Mouse (Mus musculus) midbrain, postnatal 0 days (tissue): ENCODE data around the gene Ptpre. TPM values are rescaled to one million over a fixed set of nuclear protein-coding genes. Genes with fewer than 3 reads are reported as not detected.
"Not testable (repeated sequence)": the region's sequence is repeated elsewhere in the genome, so short reads cannot be mapped to it uniquely, and the experiment has no call there.

Source experiments
- ATAC-seq: fragments of 200-750 bp; cut with Nextera tagmentation; 2 replicates; pipeline ENCODE4 v1.8.0; 2017; ENCODE audit warnings: moderate number of reproducible peaks, mild to moderate bottlenecking, moderate TSS enrichment, moderate library complexity; ENCODE audit not compliant: low FRiP score
- DNase-seq: peaks from one replicate; pipeline ENCODE4 v3.0.0-alpha.2; 2015; ENCODE audit warnings: low spot score
- H3K27ac ChIP-seq: fragments of 300-500 bp; sonication (generic); 2 replicates; pipeline ENCODE4 v1.5.1; 2014; ENCODE audit warnings: low read depth, mild to moderate bottlenecking, low read length, mixed read lengths
- H3K27me3 ChIP-seq: fragments of 300-500 bp; sonication (generic); 2 replicates; pipeline ENCODE4 v1.6.1; 2014; ENCODE audit warnings: low read length, control low read depth, mixed read lengths; ENCODE audit not compliant: insufficient read depth
- H3K36me3 ChIP-seq: fragments of 300-500 bp; sonication (generic); 2 replicates; pipeline ENCODE4 v1.6.1; 2014; ENCODE audit warnings: low read length, control low read depth, mixed read lengths; ENCODE audit not compliant: insufficient read depth
- H3K4me1 ChIP-seq: fragments of 300-500 bp; sonication (generic); 2 replicates; pipeline ENCODE4 v1.6.1; 2014; ENCODE audit warnings: mild to moderate bottlenecking, control low read depth, antibody characterized with exemption, low read length, mixed read lengths; ENCODE audit not compliant: insufficient read depth
- H3K4me2 ChIP-seq: fragments of 300-500 bp; sonication (generic); 2 replicates; pipeline ENCODE4 v1.6.1; 2014; ENCODE audit warnings: low read depth, mild to moderate bottlenecking, low read length, mixed read lengths; ENCODE audit not compliant: poor library complexity, severe bottlenecking
- H3K4me3 ChIP-seq: fragments of 300-500 bp; sonication (generic); 2 replicates; pipeline ENCODE4 v1.5.1; 2014; ENCODE audit warnings: low read depth, mild to moderate bottlenecking, low read length, moderate library complexity
- H3K9ac ChIP-seq: fragments of 300-500 bp; sonication (generic); replicated peaks from 2 replicates; pipeline ENCODE4 v1.6.1; 2014; ENCODE audit warnings: mild to moderate bottlenecking, low read length, moderate library complexity, mixed read lengths; ENCODE audit not compliant: poor library complexity, severe bottlenecking
- H3K9me3 ChIP-seq: fragments of 300-500 bp; sonication (generic); 2 replicates; pipeline ENCODE4 v1.6.1; 2016; ENCODE audit warnings: low read length, control low read depth
- CTCF ChIP-seq: IDR thresholded peaks from 2 replicates; pipeline ENCODE4 v1.5.1; 2016; ENCODE audit warnings: antibody characterized with exemption, mild to moderate bottlenecking
- WGBS: fragments of 180-500 bp; shearing (Covaris S2); extraction: QIAGEN DNeasy Blood & Tissue Kit; methylation state at CpG from one replicate; pipeline ENCODE4 v1.1.7; 2014; 5-methylcytosine and 5-hydroxymethylcytosine counted together
- polyA plus RNA-seq: library from polyadenylated mRNA; unstranded; fragments of >200 nt; fragmentation: Nextera tagmentation; extraction: Ambion mirVana; gene quantifications from 2 replicates; pipeline ENCODE4 v1.2.1, GENCODE M21; 2015
- total RNA-seq: library from RNA; depleted of rRNA; stranded (reverse); fragments of >200 nt; gene quantifications from 2 replicates; pipeline ENCODE4 v1.2.3, GENCODE M21; 2014

Gene Ptpre
- total and polyA plus RNA-seq, 2 experiments from 2014 or later = 9.2 to 14.6 TPM

- Histone ChIP-seq H3K27ac (no peak overlapping the region), H3K36me3 (no peaks in the 10 kb centered on the region; the same call in 1 of the 2 replicates), H3K27me3 (no peaks in the 10 kb centered on the region), H3K4me1 (no peaks in the 10 kb centered on the region), H3K9me3 (no peaks in the 10 kb centered on the region), H3K9ac (no peak overlapping the region), H3K4me3 (no peak overlapping the region), H3K4me2 (no peak overlapping the region)
- peak; percentile 47 for DNase-seq
- TF ChIP-seq CTCF = no peak
- no peak for ATAC-seq
- WGBS = 83% methylated on average over 8 of the region's 8 CpGs
Measured at GRCm38 (mm10) chr7:135676722-135677121, 139.4 kb downstream of the Ptpre start.

GRCm38 (mm10) chr7:135680334-135680733, 143.1 kb downstream of the Ptpre start:
- no peak for ATAC-seq
- H3K4me3 ChIP-seq = no peak overlapping the region
- H3K27me3 ChIP-seq = no peaks in the 10 kb centered on the region
- peak; percentile 67 for DNase-seq
- no peak overlapping the region for H3K9ac ChIP-seq
- WGBS = 70% methylated on average over 5 of the region's 5 CpGs
- no peak overlapping the region for H3K4me2 ChIP-seq
- peak; percentile 76 for TF ChIP-seq CTCF
- no peak overlapping the region for H3K27ac ChIP-seq
- H3K4me1 ChIP-seq = no peaks in the 10 kb centered on the region
- no peaks in the 10 kb centered on the region for H3K9me3 ChIP-seq
- peaks cover 4% of the 10 kb centered on the region; the same call in 1 of the 2 replicates for H3K36me3 ChIP-seq

GRCm38 (mm10) chr7:135684098-135684497, 146.8 kb downstream of the Ptpre start:
- WGBS = 68% methylated on average over 4 of the region's 4 CpGs
- H3K4me2 ChIP-seq, H3K27ac ChIP-seq, ATAC-seq, DNase-seq, H3K36me3 ChIP-seq, H3K9me3 ChIP-seq, H3K9ac ChIP-seq, H3K27me3 ChIP-seq, H3K4me1 ChIP-seq, H3K4me3 ChIP-seq: not testable (repeated sequence)

- H3K9me3 ChIP-seq = no peaks in the 10 kb centered on the region
- H3K36me3 ChIP-seq = peaks cover 4% of the 10 kb centered on the region; the same call in 1 of the 2 replicates
- no peak overlapping the region for H3K9ac ChIP-seq
- no peaks in the 10 kb centered on the region for H3K27me3 ChIP-seq
- ATAC-seq (no peak), DNase-seq (no peak)
- H3K4me2 ChIP-seq = no peak overlapping the region
- H3K4me1 ChIP-seq = no peaks in the 10 kb centered on the region
- TF ChIP-seq CTCF = no peak
- WGBS = 88% methylated on average over 7 of the region's 7 CpGs
- no peak overlapping the region for H3K4me3 ChIP-seq
- no peak overlapping the region for H3K27ac ChIP-seq
Measured at GRCm38 (mm10) chr7:135684938-135685337, 147.7 kb downstream of the Ptpre start.

- Histone ChIP-seq H3K9me3 (no peaks in the 10 kb centered on the region), H3K9ac (no peak overlapping the region), H3K4me1 (no peaks in the 10 kb centered on the region), H3K4me2 (no peak overlapping the region), H3K27ac (no peak overlapping the region), H3K4me3 (no peak overlapping the region), H3K27me3 (no peaks in the 10 kb centered on the region), H3K36me3 (no peaks in the 10 kb centered on the region)
- WGBS = 97% methylated on average over 7 of the region's 7 CpGs
- ATAC-seq (no peak), DNase-seq (no peak)
- no peak for TF ChIP-seq CTCF
Measured at GRCm38 (mm10) chr7:135689396-135689795, 152.1 kb downstream of the Ptpre start.

- no peaks in the 10 kb centered on the region for H3K27me3 ChIP-seq
- H3K36me3 ChIP-seq = no peaks in the 10 kb centered on the region
- 97% methylated on average over 5 of the region's 5 CpGs for WGBS
- no peak overlapping the region for H3K9ac ChIP-seq
- H3K9me3 ChIP-seq = no peaks in the 10 kb centered on the region
- no peak overlapping the region for H3K4me3 ChIP-seq
- no peak for TF ChIP-seq CTCF
- no peak for ATAC-seq
- no peak overlapping the region for H3K4me2 ChIP-seq
- no peaks in the 10 kb centered on the region for H3K4me1 ChIP-seq
- DNase-seq = no peak
- no peak overlapping the region for H3K27ac ChIP-seq
Measured at GRCm38 (mm10) chr7:135691941-135692340, 154.7 kb downstream of the Ptpre start.
